Comparison of ENCODE assay signal across 8 mouse cellular contexts in genomic region chr19:28677728-28678438, GRCm38 (mm10). TPM values are rescaled to one million over a fixed set of nuclear protein-coding genes. Genes with fewer than 3 reads are reported as not detected.
DNase-seq lines count a peak whose midpoint lies in the region; ATAC-seq lines count a peak whose summit lies in the region.

No protein-coding gene starts in this region.

- no peak for ATAC-seq in erythroblast, adult 5-6 weeks (replicated peaks; ENCODE audit: low FRiP score, poor library complexity, severe bottlenecking)

- no peaks in the 10 kb centered on the region; the same call in 1 of the 2 replicates for H3K9me3 ChIP-seq in erythroblast, embryonic 14.5 days (ENCODE audit: control insufficient read depth, low read length)

- H3K4me3 ChIP-seq in erythroblast, embryonic 14.5 days (replicated peaks): peak overlapping the region; percentile 20

- H3K36me3 ChIP-seq in erythroblast, embryonic 14.5 days (ENCODE audit: control insufficient read depth): no peaks in the 10 kb centered on the region

- H3K27me3 ChIP-seq in erythroblast, embryonic 14.5 days (ENCODE audit: control insufficient read depth): peaks cover 46% of the 10 kb centered on the region

- no peaks in the 10 kb centered on the region for H3K4me1 ChIP-seq in erythroblast, embryonic 14.5 days (ENCODE audit: control insufficient read depth)

- intact Hi-C loops in left cerebral cortex, postnatal 14 days (cut with DNase I): no loop called here

- peak; percentile 44 for DNase-seq in embryo, embryonic 10.5 days (ENCODE audit: low spot score)
- DNase-seq in heart, adult 9 months (ENCODE audit: low spot score in 2 of 2): peak; percentile 39 to 47
- DNase-seq in kidney, adult 9 months: peak; percentile 71
- peak; percentile 72 for DNase-seq in lung, postnatal 10 days
- DNase-seq in retina, postnatal 1 day: peak; percentile 43
- DNase-seq in left cerebral cortex, postnatal 14 days (ENCODE audit: low spot score in 2 of 2): no peak

RNA-seq across cellular contexts. Expression of gene Glis3, which starts 2.0 kb away (rescaled TPM):
- polyA plus RNA-seq in erythroblast, embryonic 14.5 days (2012): 0.02 TPM in 1 of 2 replicates, not detected in the other
- total RNA-seq in erythroblast, adult 5-6 weeks (2015; ENCODE audit: low replicate concordance): 0.38 and 1.7 TPM in 2 replicates
- total RNA-seq in erythroblast, adult 5-6 weeks (2017; ENCODE audit: low replicate concordance): 0.43 and 0.70 TPM in 2 replicates
- total RNA-seq in left cerebral cortex, postnatal 14 days (2021): 1 to 10 TPM; 4.6 to 5.0 TPM

Comparison
In these comparisons a context has a peak if more than half of its experiments do, and no peak if none do; other contexts are left out.
1. DNase-seq: peak in embryo, embryonic 10.5 days (single experiment), heart, adult 9 months (2 of 2), kidney, adult 9 months (single experiment), lung, postnatal 10 days (single experiment) and retina, postnatal 1 day (single experiment); none in left cerebral cortex, postnatal 14 days (0 of 2).